Mouse (Mus musculus) neural tube, embryonic 10.5 days (tissue): ENCODE measurements around the gene Ncbp3.
"Not testable (repeated sequence)": the region's sequence is repeated elsewhere in the genome, so short reads cannot be mapped to it uniquely, and the experiment has no call there.

ENCODE experiments used
- DNase-seq: peaks from one replicate; pipeline ENCODE4 v3.0.0-alpha.2; 2017; ENCODE audit warnings: low spot score; ENCODE audit errors: extremely low spot score

The Ncbp3 gene

GRCm38 (mm10) chr11:73085391-73085790 is 37.8 kb downstream of the Ncbp3 start:
- DNase-seq = no peak

- DNase-seq = no peak
Observed at GRCm38 (mm10) chr11:73087700-73088480, 40.3 kb downstream of the Ncbp3 start.

GRCm38 (mm10) chr11:73090283-73090682 is 42.7 kb downstream of the Ncbp3 start, which contains the start of gene Itgae:
Gene Itgae (plus strand): TSS chr11:73090583.
- no peak for DNase-seq

- no peak for DNase-seq
Observed at GRCm38 (mm10) chr11:73090826-73091225, 43.2 kb downstream of the Ncbp3 start.

- DNase-seq = no peak
Observed at GRCm38 (mm10) chr11:73092057-73092456, 44.5 kb downstream of the Ncbp3 start.

- DNase-seq = no peak
Observed at GRCm38 (mm10) chr11:73092877-73093276, 45.3 kb downstream of the Ncbp3 start.

GRCm38 (mm10) chr11:73094231-73094995 is 46.8 kb downstream of the Ncbp3 start:
- no peak for DNase-seq

GRCm38 (mm10) chr11:73098860-73099259 is 51.3 kb downstream of the Ncbp3 start:
- no peak for DNase-seq

- no peak for DNase-seq
Observed at GRCm38 (mm10) chr11:73099976-73100750, 52.6 kb downstream of the Ncbp3 start.

- DNase-seq = no peak
Observed at GRCm38 (mm10) chr11:73101308-73101707, 53.7 kb downstream of the Ncbp3 start.

- no peak for DNase-seq
Observed at GRCm38 (mm10) chr11:73105246-73105645, 57.7 kb downstream of the Ncbp3 start.

- not testable (repeated sequence) for DNase-seq
Observed at GRCm38 (mm10) chr11:73107358-73107757, 59.8 kb downstream of the Ncbp3 start.

- DNase-seq = no peak
Observed at GRCm38 (mm10) chr11:73108195-73108897, 60.8 kb downstream of the Ncbp3 start.

GRCm38 (mm10) chr11:73108898-73109625 is 61.5 kb downstream of the Ncbp3 start:
- DNase-seq = no peak

- no peak for DNase-seq
Observed at GRCm38 (mm10) chr11:73109941-73110340, 62.4 kb downstream of the Ncbp3 start.

GRCm38 (mm10) chr11:73111414-73111813 is 63.8 kb downstream of the Ncbp3 start:
- DNase-seq = no peak

- no peak for DNase-seq
Observed at GRCm38 (mm10) chr11:73126495-73126894, 78.9 kb downstream of the Ncbp3 start.

GRCm38 (mm10) chr11:73131020-73131419 is 83.4 kb downstream of the Ncbp3 start:
- no peak for DNase-seq

- DNase-seq = no peak
Observed at GRCm38 (mm10) chr11:73132999-73133398, 85.4 kb downstream of the Ncbp3 start.

- DNase-seq = no peak
Observed at GRCm38 (mm10) chr11:73134222-73134621, 86.6 kb downstream of the Ncbp3 start.
